7 mouse cellular contexts compared by ENCODE assay signal in the genomic region with DNA sequence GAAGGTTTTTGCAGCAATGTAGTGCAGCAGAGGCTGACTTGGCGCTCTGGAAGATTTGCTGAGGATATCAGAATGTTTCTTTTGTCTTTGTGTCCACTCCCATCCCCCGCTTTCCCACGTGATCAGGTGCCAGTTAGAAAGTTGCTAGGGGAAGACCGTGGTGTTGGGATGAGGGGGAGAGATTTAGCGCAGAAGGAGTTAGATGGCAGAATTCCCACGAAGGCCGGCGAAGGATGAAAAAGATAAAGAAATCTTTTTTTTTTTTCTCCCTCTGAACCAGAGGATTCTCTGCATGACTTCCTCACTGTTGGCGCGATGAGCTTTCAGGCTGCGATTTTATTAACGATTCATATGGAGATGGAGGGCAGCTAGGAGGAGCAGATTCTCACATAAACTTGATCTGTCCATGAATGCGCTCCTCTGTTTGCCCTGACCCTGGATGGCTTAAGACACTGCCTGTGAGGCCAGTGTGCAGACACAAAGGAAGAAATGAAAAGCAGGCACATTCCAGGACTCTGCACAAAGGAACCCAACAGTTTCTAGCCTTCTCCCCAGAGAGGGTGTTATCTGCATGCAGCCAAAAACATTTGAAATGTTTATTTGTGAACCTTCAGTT.
A peak's percentile ranks its signal among the peaks of the same experiment; 100 is the strongest.
DNase-seq lines count a peak whose midpoint lies in the region; ATAC-seq lines count a peak whose summit lies in the region.

No protein-coding gene starts in this region.

- peak overlapping the region; percentile 28 for H3K4me3 ChIP-seq in embryonic facial prominence, embryonic 15.5 days (replicated peaks)
- peak overlapping the region; percentile 36 for H3K4me3 ChIP-seq in heart, embryonic 11.5 days (ENCODE audit: low read depth, low read length)
- peak overlapping the region; percentile 42 for H3K4me3 ChIP-seq in kidney, embryonic 16.5 days (ENCODE audit: low read length)
- H3K4me3 ChIP-seq in liver, embryonic 11.5 days (ENCODE audit: low read depth, low read length), result peak overlapping the region; percentile 10; the same call in 1 of the 2 replicates
- peak overlapping the region; percentile 16 for H3K4me3 ChIP-seq in neural tube, embryonic 14.5 days (ENCODE audit: low read depth, low read length)

- H3K9ac ChIP-seq in embryonic facial prominence, embryonic 15.5 days, result no peak overlapping the region
- peak overlapping the region; percentile 77 for H3K9ac ChIP-seq in heart, embryonic 11.5 days (ENCODE audit: low read depth, low read length)
- H3K9ac ChIP-seq in kidney, embryonic 16.5 days (replicated peaks; ENCODE audit: low read length), result peak overlapping the region; percentile 43
- 0 out of 2 replicates have a peak overlapping the region, but pooled peaks have one; percentile 25 for H3K9ac ChIP-seq in liver, embryonic 11.5 days (ENCODE audit: low read depth, low read length)
- H3K9ac ChIP-seq in neural tube, embryonic 14.5 days (replicated peaks; ENCODE audit: low read depth, low read length), result peak overlapping the region; percentile 50

- peak; percentile 25 for DNase-seq in cerebellum, adult 11 months
- peak; percentile 40 for DNase-seq in liver, embryonic 11.5 days (ENCODE audit: low spot score)
- DNase-seq in spleen, postnatal 36 days (ENCODE audit: low spot score in 2 of 2), result no peak

- H3K36me3 ChIP-seq in embryonic facial prominence, embryonic 15.5 days, result no peaks in the 10 kb centered on the region
- no peaks in the 10 kb centered on the region for H3K36me3 ChIP-seq in heart, embryonic 11.5 days (ENCODE audit: control insufficient read depth, insufficient read depth, low read length)
- no peaks in the 10 kb centered on the region for H3K36me3 ChIP-seq in kidney, embryonic 16.5 days (ENCODE audit: insufficient read depth, low read length)
- H3K36me3 ChIP-seq in liver, embryonic 11.5 days (ENCODE audit: control insufficient read depth, insufficient read depth, low read length), result no peaks in the 10 kb centered on the region
- no peaks in the 10 kb centered on the region for H3K36me3 ChIP-seq in neural tube, embryonic 14.5 days (ENCODE audit: control insufficient read depth, insufficient read depth, low read length)

- peaks cover 35% of the 10 kb centered on the region for H3K4me1 ChIP-seq in embryonic facial prominence, embryonic 15.5 days
- H3K4me1 ChIP-seq in heart, embryonic 11.5 days (ENCODE audit: control insufficient read depth, insufficient read depth, low read length), result peaks cover 15% of the 10 kb centered on the region
- peaks cover 31% of the 10 kb centered on the region for H3K4me1 ChIP-seq in kidney, embryonic 16.5 days (ENCODE audit: insufficient read depth, low read length)
- H3K4me1 ChIP-seq in liver, embryonic 11.5 days (replicated peaks; ENCODE audit: control insufficient read depth, insufficient read depth, low read length), result 0 out of 2 replicates have a peak, but pooled peaks cover 7% of the 10 kb centered on the region
- peaks cover 36% of the 10 kb centered on the region for H3K4me1 ChIP-seq in neural tube, embryonic 14.5 days (ENCODE audit: control insufficient read depth, insufficient read depth, low read length)

- peak overlapping the region; percentile 65 for H3K27ac ChIP-seq in embryonic facial prominence, embryonic 15.5 days (replicated peaks)
- H3K27ac ChIP-seq in heart, embryonic 11.5 days (ENCODE audit: low read depth, low read length), result peak overlapping the region; percentile 74
- peak overlapping the region; percentile 86 for H3K27ac ChIP-seq in kidney, embryonic 16.5 days (ENCODE audit: low read length)
- H3K27ac ChIP-seq in liver, embryonic 11.5 days (ENCODE audit: low read depth, low read length), result peak overlapping the region; percentile 55; the same call in 1 of the 2 replicates
- peak overlapping the region; percentile 85 for H3K27ac ChIP-seq in neural tube, embryonic 14.5 days (ENCODE audit: low read depth, low read length)

- 5% methylated on average over 13 of the region's 13 CpGs for WGBS in embryonic facial prominence, embryonic 15.5 days
- WGBS in heart, embryonic 11.5 days (ENCODE audit: insufficient replicate concordance), result 2% methylated on average over 13 of the region's 13 CpGs
- WGBS in kidney, embryonic 16.5 days, result 2% methylated on average over 13 of the region's 13 CpGs
- WGBS in liver, embryonic 11.5 days, result 8% methylated on average over 13 of the region's 13 CpGs
- WGBS in neural tube, embryonic 14.5 days, result under 1% methylated on average over 13 of the region's 13 CpGs

- no peaks in the 10 kb centered on the region for H3K27me3 ChIP-seq in embryonic facial prominence, embryonic 15.5 days
- no peaks in the 10 kb centered on the region for H3K27me3 ChIP-seq in heart, embryonic 11.5 days (ENCODE audit: control insufficient read depth, insufficient read depth, low read length)
- no peaks in the 10 kb centered on the region for H3K27me3 ChIP-seq in kidney, embryonic 16.5 days (ENCODE audit: insufficient read depth, low read length)
- no peaks in the 10 kb centered on the region for H3K27me3 ChIP-seq in liver, embryonic 11.5 days (replicated peaks; ENCODE audit: control insufficient read depth, insufficient read depth, low read length)
- H3K27me3 ChIP-seq in neural tube, embryonic 14.5 days (ENCODE audit: control insufficient read depth, insufficient read depth, low read length), result no peaks in the 10 kb centered on the region

- H3K4me2 ChIP-seq in embryonic facial prominence, embryonic 15.5 days (replicated peaks), result peak overlapping the region; percentile 44
- peak overlapping the region; percentile 71 for H3K4me2 ChIP-seq in heart, embryonic 11.5 days
- peak overlapping the region; percentile 64 for H3K4me2 ChIP-seq in kidney, embryonic 16.5 days (replicated peaks; ENCODE audit: low read depth, low read length)
- peak overlapping the region; percentile 48 for H3K4me2 ChIP-seq in liver, embryonic 11.5 days
- peak overlapping the region; percentile 50 for H3K4me2 ChIP-seq in neural tube, embryonic 14.5 days (ENCODE audit: low read depth, low read length)

- no peaks in the 10 kb centered on the region for H3K9me3 ChIP-seq in embryonic facial prominence, embryonic 15.5 days (replicated peaks)
- no peaks in the 10 kb centered on the region for H3K9me3 ChIP-seq in heart, embryonic 11.5 days (replicated peaks; ENCODE audit: control insufficient read depth, low read length)
- no peaks in the 10 kb centered on the region for H3K9me3 ChIP-seq in kidney, embryonic 16.5 days (ENCODE audit: low read length)
- H3K9me3 ChIP-seq in liver, embryonic 11.5 days (ENCODE audit: control insufficient read depth, low read length), result no peaks in the 10 kb centered on the region
- H3K9me3 ChIP-seq in neural tube, embryonic 14.5 days (ENCODE audit: control insufficient read depth, low read length), result no peaks in the 10 kb centered on the region

- ATAC-seq in embryonic facial prominence, embryonic 15.5 days (ENCODE audit: insufficient number of reproducible peaks, low FRiP score, low TSS enrichment, low read depth), result peak; percentile 57; the same call in 1 of the 2 replicates
- 0 out of 2 replicates have a peak, but pooled peaks have one; percentile 42 for ATAC-seq in heart, embryonic 11.5 days (replicated peaks; ENCODE audit: insufficient number of reproducible peaks, low FRiP score, low TSS enrichment)
- ATAC-seq in kidney, embryonic 16.5 days (ENCODE audit: low FRiP score, low TSS enrichment), result peak; percentile 92
- ATAC-seq in liver, embryonic 11.5 days (replicated peaks; ENCODE audit: low FRiP score), result no peak
- ATAC-seq in neural tube, embryonic 14.5 days (ENCODE audit: low read depth), result peak; percentile 91

Comparison
In these comparisons a context has a peak if more than half of its experiments do, and no peak if none do; other contexts are left out.
1. DNase-seq: peak in cerebellum, adult 11 months (single experiment) and liver, embryonic 11.5 days (single experiment); none in spleen, postnatal 36 days (0 of 2).
2. Peak in every context shown above with its lines, with median percentiles within 50 percentile points of each other: H3K27ac ChIP-seq, H3K4me2 ChIP-seq and H3K4me3 ChIP-seq.